Mouse (Mus musculus) heart, postnatal 0 days (tissue): Measurements from ENCODE around the gene Bmp8a.

Experiments
- CTCF ChIP-seq: IDR thresholded peaks from 2 replicates; pipeline ENCODE4 v1.5.1; 2016; ENCODE audit warnings: antibody characterized with exemption, control low read depth, low read depth
- EP300 ChIP-seq: IDR thresholded peaks from 2 replicates; pipeline ENCODE4 v1.6.1; 2016; ENCODE audit warnings: antibody characterized with exemption, low read depth

- TF ChIP-seq EP300 (no peak), CTCF (no peak)
Measured at GRCm38 (mm10) chr4:123342642-123343470, at the start of gene Bmp8a.
